Mouse (Mus musculus): ENCODE data around the gene Fbxw24.
"Not testable (repeated sequence)": the region's sequence is repeated elsewhere in the genome, so short reads cannot be mapped to it uniquely, and the experiment has no call there.

- TF ChIP-seq CTCF (IDR thresholded peaks at IDR 0.05; ENCODE audit: low read depth, low read length); POLR2A (IDR thresholded peaks at IDR 0.05; ENCODE audit: borderline replicate concordance, low read depth, low read length): not testable (repeated sequence)
Measured at GRCm38 (mm10) chr9:109568162-109568561, 57.7 kb downstream of the Fbxw24 start, which contains the start of gene Fbxw15.

All from bone marrow macrophage, adult 2 months (primary cell).